Mouse (Mus musculus) bone marrow, adult 2 months (tissue): Measurements from ENCODE around the gene Suox.
"Not testable (repeated sequence)": the region's sequence is repeated elsewhere in the genome, so short reads cannot be mapped to it uniquely, and the experiment has no call there.

Experiments
- CTCF ChIP-seq: fragments of 200-500 bp; IDR thresholded peaks from 2 replicates; pipeline ENCODE4 v1.5.1; 2011; ENCODE audit warnings: low read length, control low read depth; ENCODE audit not compliant: control insufficient read depth, insufficient read depth
- POLR2A ChIP-seq: fragments of 200-500 bp; IDR thresholded peaks from 2 replicates; pipeline ENCODE4 v1.6.1; 2011; ENCODE audit warnings: low read depth, mild to moderate bottlenecking, control low read depth, low read length, borderline replicate concordance; ENCODE audit not compliant: control insufficient read depth

- TF ChIP-seq CTCF, POLR2A: not testable (repeated sequence)
These were observed 37.4 kb upstream of the Suox start for GRCm38 (mm10) chr10:128711318-128711717.
